Mouse (Mus musculus) testis, adult 2 months (tissue): ENCODE results near the gene Tbl2.
A peak's percentile ranks its signal among the peaks of the same experiment; 100 is the strongest.

Experiments
- CTCF ChIP-seq: fragments of 200-500 bp; IDR thresholded peaks from 2 replicates; pipeline ENCODE4 v1.5.1; 2012; ENCODE audit warnings: low read depth, mild to moderate bottlenecking, inconsistent platforms, low read length, moderate library complexity; ENCODE audit not compliant: control insufficient read depth, insufficient read depth, insufficient replicate concordance
- POLR2A ChIP-seq: fragments of 200-500 bp; IDR thresholded peaks from 2 replicates; pipeline ENCODE4 v1.6.1; 2012; ENCODE audit warnings: low read depth, mild to moderate bottlenecking, inconsistent platforms, low read length, moderate library complexity; ENCODE audit not compliant: control insufficient read depth

GRCm38 (mm10) chr5:135134534-135134933 lies 14.9 kb upstream of the Tbl2 start:
- TF ChIP-seq CTCF (peak; percentile 69; the same call in 1 of the 2 replicates), POLR2A (no peak)
